Mouse (Mus musculus) CH12.LX (cell line): ENCODE measurements at regions not wholly inside any gene's neighbourhood (a gene's known extent, or its start where the extent isn't known, plus 50 kb on each side); places are given as distances from the start of the nearest gene placed in this dataset.
A peak's percentile ranks its signal among the peaks of the same experiment; 100 is the strongest.

Experiments
- DNase-seq: peaks from one replicate; pipeline ENCODE4 v3.0.0-alpha.2; 2013; ENCODE audit errors: extremely low read depth
- H3K27ac ChIP-seq: 2 replicates; pipeline ENCODE4 v1.5.1; 2012; ENCODE audit warnings: low read depth, mild to moderate bottlenecking, control low read depth, moderate library complexity; ENCODE audit not compliant: insufficient read depth
- H3K27me3 ChIP-seq: replicated peaks from 2 replicates; pipeline ENCODE3; 2012; ENCODE audit warnings: inconsistent platforms
- H3K36me3 ChIP-seq, 2 experiments: replicated peaks in 1 of 2; 2 replicates each; pipeline versions ENCODE3 to v1.6.1; 2012; ENCODE audit warnings: inconsistent platforms in 1 of 2, low read length in 1 of 2, mild to moderate bottlenecking in 1 of 2, mixed read lengths in 1 of 2, moderate library complexity in 1 of 2; ENCODE audit not compliant: control insufficient read depth in 1 of 2, insufficient read depth in 1 of 2
- H3K4me1 ChIP-seq, 2 experiments: 2 replicates each; pipeline ENCODE4 v1.6.1; 2012; ENCODE audit warnings: inconsistent platforms in 1 of 2, moderate library complexity in 1 of 2; ENCODE audit not compliant: insufficient read depth in 2 of 2, control insufficient read depth in 1 of 2
- H3K4me2 ChIP-seq: 2 replicates; pipeline ENCODE4 v1.6.1; 2012; ENCODE audit warnings: low read depth, mild to moderate bottlenecking, control low read depth; ENCODE audit not compliant: poor library complexity, insufficient read depth, severe bottlenecking
- H3K4me3 ChIP-seq, 3 experiments: fragments of 150-350 bp in 1 of 3; sonication (generic) in 1 of 3; replicated peaks in 1 of 3; 2 replicates each; pipeline versions ENCODE3 to v1.5.1; 2011 to 2012; ENCODE audit warnings: low read depth in 2 of 3, low read length in 2 of 3, mild to moderate bottlenecking in 2 of 3, moderate library complexity in 2 of 3, control low read depth in 1 of 3, improper control_type of control experiment in 1 of 3, inconsistent platforms in 1 of 3, mixed read lengths in 1 of 3; ENCODE audit not compliant: poor library complexity in 1 of 3
- H3K79me2 ChIP-seq: replicated peaks from 2 replicates; pipeline ENCODE4 v1.6.1; 2012; ENCODE audit warnings: mild to moderate bottlenecking, moderate library complexity; ENCODE audit not compliant: control insufficient read depth, poor library complexity, insufficient read depth, severe bottlenecking; ENCODE audit errors: extremely low read depth
- H3K9ac ChIP-seq: 2 replicates; pipeline ENCODE4 v1.6.1; 2012; ENCODE audit warnings: low read depth, mild to moderate bottlenecking, control low read depth, moderate library complexity; ENCODE audit not compliant: insufficient read depth
- H3K9me3 ChIP-seq: replicated peaks from 2 replicates; pipeline ENCODE3; 2012; ENCODE audit warnings: low read length, inconsistent platforms, mixed read lengths
- CHD2 ChIP-seq: IDR thresholded peaks from 2 replicates; pipeline ENCODE4 v1.6.1; 2011; ENCODE audit warnings: low read length, improper control_type of control experiment
- CTCF ChIP-seq, 2 experiments: IDR thresholded peaks in 1 of 2; conservative IDR thresholded peaks in 1 of 2; 2 replicates each; pipeline ENCODE4 v1.5.1; 2011 to 2012; ENCODE audit warnings: low read depth in 2 of 2, low read length in 2 of 2, improper control_type of control experiment in 1 of 2, inconsistent platforms in 1 of 2, mild to moderate bottlenecking in 1 of 2, moderate library complexity in 1 of 2
- IRF4 ChIP-seq: IDR thresholded peaks from 2 replicates; pipeline ENCODE4 v1.6.1; 2014; ENCODE audit warnings: low read depth, mild to moderate bottlenecking, inconsistent platforms, low read length, improper control_type of control experiment
- JUN ChIP-seq: IDR thresholded peaks from 2 replicates; pipeline ENCODE4 v1.6.1; 2011; ENCODE audit warnings: low read depth, mild to moderate bottlenecking, low read length, improper control_type of control experiment, moderate library complexity; ENCODE audit not compliant: insufficient read depth
- USF1 ChIP-seq: IDR thresholded peaks from 2 replicates; pipeline ENCODE4 v1.6.1; 2014; ENCODE audit warnings: low read depth, mild to moderate bottlenecking, inconsistent platforms, low read length, improper control_type of control experiment
- USF2 ChIP-seq: conservative IDR thresholded peaks from 2 replicates; pipeline ENCODE4 v1.6.1; 2011; ENCODE audit warnings: low read depth, low read length, improper control_type of control experiment
- ZMIZ1 ChIP-seq: IDR thresholded peaks from 2 replicates; pipeline ENCODE4 v1.6.1; 2012; ENCODE audit warnings: low read depth, mild to moderate bottlenecking, inconsistent platforms, low read length, improper control_type of control experiment
- dilution Hi-C: fragments of 300-500 bp; cut with MboI; formaldehyde crosslinking; loops from 2 replicates; pipeline ENCODE4 v1.14.3; 2020; ENCODE audit warnings: low sequenced_read_pairs; ENCODE audit not compliant: extremely low pct_unique_long_range_greater_than_20kb, extremely low pct_ligation_motif_present
- in situ Hi-C: fragments of 300-500 bp; cut with MboI; formaldehyde crosslinking; loops from 3 replicates; pipeline ENCODE4 v1.14.3; 2019; ENCODE audit warnings: low sequenced_read_pairs, low pct_ligation_motif_present, low pct_unique_long_range_greater_than_20kb, mixed read lengths

- TF ChIP-seq USF2 (no peak), IRF4 (no peak), USF1 (no peak), ZMIZ1 (no peak)
- in situ Hi-C loops: no loop called here
- peaks cover 12% of the 10 kb centered on the region for H3K9me3 ChIP-seq
Measured at GRCm38 (mm10) chr4:125794679-125795078, 229.7 kb upstream of the Csf3r start.

GRCm38 (mm10) chr4:125807923-125808322 is 216.4 kb upstream of the Csf3r start:
- in situ Hi-C loops (no loop called here), dilution Hi-C loops (no loop called here)
- Histone ChIP-seq H3K4me3 (no peak overlapping the region), H3K79me2 (no peaks in the 10 kb centered on the region), H3K9me3 (peaks cover 9% of the 10 kb centered on the region), H3K27me3 (peaks cover 80% of the 10 kb centered on the region), H3K4me2 (no peak overlapping the region), H3K9ac (no peak overlapping the region), H3K4me1 (0 out of 4 replicates have a peak, but pooled peaks cover 0 to 3% of the 10 kb centered on the region in 2 experiments), H3K27ac (no peak overlapping the region), H3K36me3 (no peaks in the 10 kb centered on the region)
- TF ChIP-seq CTCF (conservative IDR thresholded peaks at IDR 0.05 in 1 of 2, IDR thresholded peaks at IDR 0.05 in 1 of 2; ENCODE audit: low read depth in 2 of 2, low read length in 2 of 2) (peak in 1 of 2 experiments; percentile 32; a peak in 2 of 4 replicates), JUN (no peak)
- peak; percentile 2 for DNase-seq

More at GRCm38 (mm10) chr4:125794679-125795078, 229.7 kb upstream of the Csf3r start:
- no peak overlapping the region for H3K27ac ChIP-seq
- dilution Hi-C loops: no loop called here
- H3K79me2 ChIP-seq: no peaks in the 10 kb centered on the region
- H3K4me3 ChIP-seq: no peak overlapping the region
- H3K36me3 ChIP-seq: no peaks in the 10 kb centered on the region
- H3K27me3 ChIP-seq: peaks cover 83% of the 10 kb centered on the region
- DNase-seq: no peak
- H3K9ac ChIP-seq: no peak overlapping the region
- no peak overlapping the region for H3K4me2 ChIP-seq
- no peaks in the 10 kb centered on the region for H3K4me1 ChIP-seq

GRCm38 (mm10) chr4:125809446-125810108 is 214.8 kb upstream of the Csf3r start:
- Histone ChIP-seq H3K4me3 (no peak overlapping the region), H3K9ac (no peak overlapping the region), H3K4me2 (no peak overlapping the region), H3K27me3 (peaks cover 77% of the 10 kb centered on the region), H3K36me3 (no peaks in the 10 kb centered on the region), H3K4me1 (no peaks in the 10 kb centered on the region), H3K79me2 (no peaks in the 10 kb centered on the region)
- dilution Hi-C loops: no loop called here
- DNase-seq: no peak
- in situ Hi-C loops: no loop called here
- TF ChIP-seq CHD2: no peak
- no peak for TF ChIP-seq USF1
- no peak for TF ChIP-seq CTCF (conservative IDR thresholded peaks at IDR 0.05 in 1 of 2, IDR thresholded peaks at IDR 0.05 in 1 of 2; ENCODE audit: low read depth in 2 of 2, low read length in 2 of 2)
- TF ChIP-seq, all 38 proteins: peak for 0
- H3K9me3 ChIP-seq: peaks cover 9% of the 10 kb centered on the region
- no peak overlapping the region for H3K27ac ChIP-seq
